Mouse (Mus musculus): ENCODE results near the gene Hpn.

Hpn gene

DNA sequence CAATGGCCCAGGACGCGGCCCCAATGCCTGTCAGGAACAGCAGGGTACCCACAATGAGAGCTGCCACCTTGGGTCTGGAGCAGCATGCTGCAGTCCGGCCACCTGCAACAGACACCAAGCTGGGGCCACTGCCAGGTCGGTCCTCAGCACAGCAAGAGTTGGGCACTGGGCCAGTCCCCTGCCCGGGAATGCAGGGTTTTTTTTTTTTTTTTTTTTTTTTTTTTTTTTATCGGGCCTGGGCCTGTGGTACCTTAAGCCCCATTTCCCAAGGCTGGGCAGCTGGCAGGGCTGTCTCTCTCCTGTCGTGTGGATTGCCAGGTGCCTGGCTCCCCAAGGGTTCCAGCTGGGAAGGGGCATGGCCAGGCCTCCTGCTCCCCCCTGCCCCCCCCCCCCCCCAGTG, 6.0 kb downstream of the Hpn start:
- DNase-seq, result peak; percentile 69 to 70

DNA sequence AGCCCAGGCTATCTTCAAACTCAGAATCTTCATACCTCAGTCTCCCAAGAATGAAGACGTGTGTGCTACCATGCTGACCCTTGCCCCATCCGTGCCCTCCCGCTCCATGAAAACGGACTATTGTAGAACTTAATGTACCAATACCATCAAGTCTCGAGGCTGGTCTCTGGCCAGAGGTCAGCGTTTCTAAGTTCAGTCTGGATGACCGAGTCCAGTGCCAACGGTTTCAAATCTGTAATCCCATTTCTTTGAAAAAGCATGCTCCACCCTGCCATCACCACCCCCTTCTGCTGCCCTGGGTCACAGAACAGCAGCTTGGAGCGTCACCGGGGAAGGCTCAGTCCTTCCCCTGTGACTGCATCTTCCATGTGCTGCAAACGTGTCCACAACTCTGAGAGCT, 7.3 kb downstream of the Hpn start:
- DNase-seq, result no peak

GRCm38 (mm10) chr7:31106166-31106565, 8.9 kb downstream of the Hpn start:
- DNase-seq, result no peak

DNA sequence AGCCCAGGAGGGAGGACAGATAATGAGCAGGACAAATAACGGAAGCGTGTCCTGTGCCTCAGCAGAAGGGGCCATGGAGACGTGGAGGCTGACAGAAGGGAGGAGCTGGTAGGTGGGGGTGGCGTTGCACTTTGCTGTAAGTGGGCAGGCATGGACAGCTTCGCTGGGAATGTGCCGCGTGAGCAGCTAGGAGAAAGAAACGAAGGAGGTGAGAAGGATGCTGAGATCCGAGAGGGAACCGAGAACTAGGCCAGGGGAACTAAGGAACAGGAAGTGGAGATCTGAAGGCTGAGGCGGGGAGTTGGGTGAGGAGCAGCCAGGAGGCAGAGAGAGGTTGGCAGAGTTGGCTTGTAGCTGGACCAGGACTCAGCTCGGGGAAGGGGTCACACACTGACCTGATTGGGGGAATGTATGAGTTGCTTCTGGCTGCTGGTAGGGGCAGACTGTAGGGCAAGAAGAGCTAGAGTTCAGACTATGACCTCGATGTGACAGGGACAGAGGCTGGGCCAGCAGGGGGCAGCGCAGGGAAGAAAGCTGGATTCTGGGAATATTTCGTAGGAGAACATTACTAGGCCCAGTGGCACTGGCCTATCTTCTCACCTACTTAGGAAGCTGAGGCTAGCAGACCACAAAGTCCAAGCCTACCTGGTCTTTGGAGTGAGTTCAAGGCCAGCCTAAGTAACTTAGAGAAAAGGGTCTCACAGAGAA, 9.9 kb downstream of the Hpn start:
- peak; percentile 75 to 79 for DNase-seq

DNA sequence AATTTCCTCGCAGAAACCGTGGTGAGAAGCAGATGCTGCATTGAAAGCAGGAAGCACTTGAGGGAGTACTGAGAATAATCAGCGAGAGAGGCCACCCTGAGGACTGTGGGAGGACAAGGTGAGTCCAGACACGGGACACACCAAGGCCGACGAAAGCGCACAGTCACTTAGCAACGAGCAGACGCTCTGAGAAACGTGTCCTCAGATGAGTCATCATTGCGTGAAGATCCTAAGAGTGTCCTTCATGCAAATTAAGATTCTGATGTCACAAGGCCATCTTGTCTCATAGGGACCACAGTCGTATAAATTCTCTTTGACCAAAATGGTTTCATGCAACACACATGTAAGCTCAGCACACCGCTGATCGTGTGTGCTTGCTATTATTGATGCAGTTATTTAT, 14.3 kb downstream of the Hpn start:
- DNase-seq, result no peak

GRCm38 (mm10) chr7:31099612-31099982, 15.5 kb downstream of the Hpn start:
- peak in 1 of 2 experiments; percentile 43 for DNase-seq

- DNase-seq, result peak in 1 of 2 experiments; percentile 49
Measured at GRCm38 (mm10) chr7:31098697-31099611, 16.1 kb downstream of the Hpn start.

DNA sequence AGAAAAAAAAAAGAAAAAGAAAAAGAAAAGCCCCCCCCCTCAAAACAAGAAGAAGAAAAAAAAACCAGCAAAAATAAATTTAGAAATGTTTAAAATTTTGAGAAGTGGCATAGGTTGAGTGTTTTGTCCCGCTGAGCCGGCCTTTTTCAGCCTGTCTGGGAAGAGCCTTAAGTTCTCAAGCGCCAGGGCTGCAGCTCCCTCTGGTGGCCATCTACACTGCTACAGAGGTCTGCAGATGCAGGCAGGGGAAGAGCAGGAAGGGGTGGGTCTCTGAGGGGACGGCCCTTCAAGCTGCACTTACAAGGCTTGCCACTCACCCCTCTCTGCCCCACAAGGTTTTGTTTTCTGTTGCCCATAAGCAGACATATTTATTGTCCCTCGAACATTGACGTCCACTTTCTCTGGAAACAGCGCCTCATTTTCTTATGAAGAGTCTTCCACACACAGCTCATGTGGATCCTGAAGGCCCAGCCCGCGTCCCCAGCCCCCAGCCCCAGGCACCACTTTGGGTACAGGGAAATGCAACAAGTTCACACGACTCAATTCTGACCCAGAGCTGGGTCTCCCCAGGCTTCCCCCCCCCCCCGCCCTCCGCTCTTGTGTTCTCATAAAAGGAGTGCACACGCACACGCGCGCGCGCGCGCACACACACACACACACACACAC, 17.4 kb downstream of the Hpn start:
- DNase-seq, result peak; percentile 97 to 98

DNA sequence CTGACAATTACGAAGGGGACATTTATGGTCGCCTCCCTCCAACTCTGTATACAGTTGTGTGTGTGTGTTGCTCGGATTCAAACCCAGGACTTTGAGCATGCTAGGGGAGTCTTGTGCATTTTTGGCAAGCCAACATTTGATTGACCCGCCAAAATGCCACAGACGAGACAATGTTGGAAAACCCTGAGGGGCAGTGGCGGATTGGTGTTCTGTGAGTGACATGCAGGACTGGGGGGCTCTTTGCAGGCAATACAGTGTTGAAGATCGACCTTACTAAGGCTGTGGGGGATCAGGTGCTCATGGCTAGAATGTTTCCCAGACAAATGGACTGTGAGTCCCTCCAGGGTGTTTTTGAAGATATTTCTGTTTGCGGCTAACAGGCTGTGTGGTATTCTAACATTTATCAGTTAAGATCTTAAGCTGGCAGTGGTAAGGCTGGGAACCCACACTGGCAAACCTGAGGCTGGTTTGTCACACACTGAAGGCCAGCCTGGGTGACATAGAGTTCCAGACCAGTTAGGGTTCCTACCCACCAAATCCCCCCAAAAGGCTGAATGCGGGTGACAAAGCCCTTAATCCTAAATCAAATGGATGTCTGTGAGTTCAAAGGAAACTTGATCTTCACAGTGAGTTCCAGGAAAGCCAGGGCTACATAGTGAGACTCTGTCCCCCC, 18.1 kb downstream of the Hpn start:
- DNase-seq, result no peak

GRCm38 (mm10) chr7:31094774-31095501, 20.2 kb downstream of the Hpn start:
- peak; percentile 70 for DNase-seq

GRCm38 (mm10) chr7:31089721-31090120, 25.4 kb downstream of the Hpn start:
- no peak for DNase-seq

GRCm38 (mm10) chr7:31088206-31088605, 26.9 kb downstream of the Hpn start:
- DNase-seq, result no peak

DNA sequence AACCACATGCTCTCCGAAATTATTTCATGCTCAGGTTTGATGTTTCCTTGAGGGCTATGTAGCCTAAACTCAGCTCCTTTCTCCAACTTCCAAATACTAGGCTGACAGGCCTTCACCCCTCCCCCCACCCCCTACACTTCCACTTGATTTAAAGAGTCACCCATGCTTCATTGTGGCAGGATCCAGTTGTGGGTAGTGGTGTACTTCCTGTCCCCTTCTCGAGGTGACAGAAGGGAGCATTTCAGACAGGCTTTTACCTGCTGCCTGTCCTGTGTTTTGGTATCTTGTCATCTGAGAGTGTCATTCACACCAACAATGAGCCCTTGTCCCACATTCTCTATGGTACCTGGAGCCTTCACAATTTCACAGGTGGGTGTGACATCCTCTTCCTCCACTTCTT, 27.8 kb downstream of the Hpn start:
- DNase-seq, result no peak

GRCm38 (mm10) chr7:31086175-31086755, 28.8 kb downstream of the Hpn start:
- DNase-seq, result peak in 1 of 2 experiments; percentile 15

DNA sequence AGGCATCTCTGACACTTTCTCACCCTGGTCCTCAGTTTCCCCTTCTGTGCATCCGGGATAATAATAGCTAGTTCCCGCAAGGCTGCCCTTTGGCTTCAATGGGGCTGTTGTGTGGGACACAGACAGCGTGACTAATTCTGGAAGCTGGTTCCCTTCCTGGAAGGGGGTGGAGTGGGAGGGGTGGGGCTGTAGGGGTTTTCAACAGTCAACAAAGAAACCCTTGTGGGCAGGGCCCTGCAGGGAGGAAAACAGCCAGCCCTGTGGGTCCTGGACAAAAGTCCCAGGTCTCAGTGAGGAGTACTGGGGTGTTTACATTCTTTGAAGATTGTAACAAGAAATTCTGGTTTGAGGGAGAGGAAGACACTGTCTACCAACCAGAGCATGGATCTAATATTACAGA, 29.9 kb downstream of the Hpn start:
- peak in 1 of 2 experiments; percentile 47 for DNase-seq

DNA sequence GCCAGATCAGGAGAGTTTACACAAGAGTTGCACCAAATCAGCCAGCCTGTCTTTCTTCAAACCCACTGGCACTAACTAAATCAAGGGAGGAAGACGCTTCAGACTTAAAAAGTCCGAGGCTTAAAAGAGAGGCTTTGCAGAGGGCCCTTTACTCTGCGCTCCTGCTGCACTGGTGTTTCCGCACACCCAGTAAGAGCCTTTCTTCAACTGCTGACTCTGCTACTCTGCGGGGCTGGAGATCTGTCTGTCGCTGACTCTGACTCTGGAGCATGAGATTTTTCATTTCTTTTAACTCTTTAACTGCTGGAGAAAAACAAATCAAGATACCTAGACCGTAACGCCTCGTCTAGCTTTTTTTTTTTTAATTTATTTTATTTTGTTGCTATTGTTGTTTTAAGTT, 30.9 kb downstream of the Hpn start:
- DNase-seq, result no peak

DNA sequence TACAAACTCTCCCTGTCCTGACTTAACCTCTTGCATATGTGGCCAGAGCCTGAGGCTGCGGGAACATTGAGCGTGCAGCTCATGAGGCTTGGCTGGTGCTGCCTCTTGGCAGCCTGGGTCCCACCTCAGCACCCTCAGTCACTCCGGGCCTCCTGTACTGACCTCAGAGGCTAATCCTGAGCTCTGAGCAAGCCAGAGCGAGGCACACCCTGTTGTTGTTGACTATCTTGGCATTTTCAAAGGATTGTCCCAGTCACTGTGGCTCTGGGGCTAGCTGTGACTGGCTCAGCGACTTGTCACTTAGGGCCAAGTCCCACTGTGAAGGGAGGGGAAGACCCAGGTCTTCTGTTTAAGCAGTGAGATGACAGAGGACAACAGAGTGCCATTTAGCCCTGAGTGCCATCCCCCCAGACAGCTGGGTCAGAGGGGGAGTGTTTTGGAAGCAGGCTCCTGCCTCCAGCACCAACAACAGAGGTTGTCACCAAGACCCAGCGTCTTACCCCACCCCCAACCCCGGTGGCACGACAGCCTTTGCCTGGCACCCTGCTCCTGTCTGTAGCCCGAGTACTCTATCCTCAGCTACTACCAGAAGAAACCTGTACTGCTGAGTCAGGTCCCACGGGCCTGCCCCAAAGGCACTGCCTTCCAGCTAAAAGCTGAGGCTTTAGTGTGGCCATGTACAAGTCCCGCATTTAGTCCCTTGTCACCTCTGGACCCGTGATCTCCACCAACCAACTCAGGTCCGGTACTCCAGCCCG, 32.1 kb downstream of the Hpn start:
- peak; percentile 84 to 86 for DNase-seq

- DNase-seq, result no peak
Measured at GRCm38 (mm10) chr7:31082106-31082505, 33.0 kb downstream of the Hpn start.

GRCm38 (mm10) chr7:31081106-31081505, 34.0 kb downstream of the Hpn start:
- DNase-seq, result peak; percentile 54 to 55

DNA sequence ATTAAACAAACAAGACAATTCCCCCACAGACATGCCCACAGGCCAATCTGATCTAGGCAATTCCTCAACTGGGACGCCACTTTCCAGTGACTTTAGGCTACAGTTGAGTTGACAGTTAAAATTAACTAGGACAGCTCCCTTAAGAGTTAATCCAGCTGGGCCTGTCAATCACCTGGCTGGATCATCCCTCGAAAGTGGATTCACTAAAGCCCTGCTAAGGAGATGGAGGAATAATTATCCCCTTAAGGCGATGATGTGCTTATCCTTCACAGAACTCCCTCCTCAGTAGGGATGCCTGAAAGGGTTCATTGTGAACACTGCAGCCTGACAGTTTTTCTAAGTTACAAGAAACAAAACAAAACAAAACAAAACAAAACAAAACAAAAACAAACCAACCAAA, 34.5 kb downstream of the Hpn start:
- no peak for DNase-seq

DNA sequence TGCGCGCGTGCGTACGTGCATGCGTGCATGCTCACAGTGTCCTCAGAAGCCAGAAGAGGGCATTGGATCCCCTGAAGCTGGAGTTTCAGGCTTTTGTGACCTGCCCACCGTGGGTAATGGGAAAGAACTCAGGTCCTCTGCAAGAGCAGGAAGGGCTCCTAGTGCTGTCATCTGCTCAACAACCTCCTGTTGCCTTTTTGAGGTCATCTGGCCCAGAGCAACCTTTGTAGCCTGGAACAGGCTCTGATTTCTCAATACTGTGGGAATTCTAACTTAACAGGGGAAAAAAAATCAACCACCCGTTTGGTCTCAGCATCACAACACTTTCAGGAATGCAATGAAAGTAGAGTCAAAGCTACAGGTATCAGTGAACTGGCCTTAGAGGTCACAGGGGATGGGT, 35.4 kb downstream of the Hpn start:
- DNase-seq, result no peak
